Mouse (Mus musculus): ENCODE measurements at regions not wholly inside any gene's neighbourhood (a gene's known extent, or its start where the extent isn't known, plus 50 kb on each side); places are given as distances from the start of the nearest gene placed in this dataset.

- TF ChIP-seq POLR2AphosphoS5 (IDR thresholded peaks at IDR 0.05; ENCODE audit: borderline replicate concordance, low read depth, low read length) (no peak), CHD2 (IDR thresholded peaks at IDR 0.05; ENCODE audit: low read length) (no peak), GABPA (IDR thresholded peaks at IDR 0.05; ENCODE audit: low read depth, low read length) (no peak), POLR2AphosphoS2 (IDR thresholded peaks at IDR 0.05; ENCODE audit: low read length) (no peak), MAZ (IDR thresholded peaks at IDR 0.05; ENCODE audit: low read depth, low read length) (no peak)
These were observed 705.1 kb downstream of the Zpld1 start for GRCm38 (mm10) chr16:54592643-54593042.
